Mouse (Mus musculus): ENCODE data around the gene Gpatch8. TPM values are rescaled to one million over a fixed set of nuclear protein-coding genes. Genes with fewer than 3 reads are reported as not detected.

Gpatch8 gene
- polyA plus RNA-seq, 3 experiments from 2014 or later, result 58.6 to 77.0 (median 60.5) TPM

DNA sequence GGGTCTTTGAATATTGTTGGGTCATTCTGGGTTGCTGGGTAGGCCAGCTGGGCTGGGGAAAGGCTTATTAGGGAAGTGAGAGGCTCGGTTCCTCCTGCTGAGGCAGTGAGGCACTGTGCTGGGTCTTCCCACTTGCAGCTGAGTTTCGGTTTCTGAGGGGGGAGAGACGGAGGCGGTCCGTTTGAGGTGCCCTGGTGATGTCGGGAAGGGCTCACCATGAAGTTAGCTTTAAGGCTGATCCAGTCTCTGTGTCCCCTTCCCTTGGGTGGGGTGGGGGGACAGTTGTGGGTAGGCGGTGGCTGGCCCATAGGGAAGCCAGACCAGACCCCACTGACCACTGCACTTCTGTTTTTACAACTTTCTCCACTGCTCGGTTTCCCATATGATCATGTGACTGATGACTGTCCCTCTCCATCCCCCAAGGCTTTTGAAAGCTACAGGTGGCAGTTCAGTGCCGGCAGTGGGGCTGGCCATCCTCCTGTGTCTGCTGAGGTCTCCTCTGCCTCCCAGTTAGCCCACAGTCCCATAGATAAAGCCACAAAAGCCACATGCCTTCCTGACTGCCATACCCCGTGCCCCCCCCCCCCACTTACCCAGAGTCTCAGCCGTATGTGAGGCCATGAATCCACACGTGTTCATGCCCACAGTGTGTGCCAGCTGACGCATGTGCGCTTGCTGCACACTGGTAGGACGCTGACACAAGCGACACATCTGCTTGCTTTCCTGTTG, 123.9 kb downstream of the Gpatch8 start:
- ATAC-seq, result no peak

DNA sequence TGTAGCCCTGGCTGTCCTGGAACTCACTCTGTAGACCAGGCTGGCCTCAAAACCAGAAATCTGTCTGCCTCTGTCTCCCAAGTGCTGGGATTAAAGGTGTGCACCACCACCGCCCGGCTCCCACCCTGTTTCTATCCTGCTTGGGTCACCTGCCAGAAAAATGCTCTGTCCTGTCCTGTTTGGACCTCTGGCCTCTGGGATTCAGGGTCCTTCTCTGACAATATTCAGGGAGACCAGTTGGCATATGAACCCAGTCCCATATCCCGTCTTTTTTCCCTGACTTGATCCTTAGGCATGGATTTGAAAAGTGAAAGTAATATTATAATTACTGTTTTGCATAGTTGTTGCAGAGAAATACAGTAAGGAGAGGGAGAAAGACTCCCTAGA, 124.5 kb downstream of the Gpatch8 start:
- no peak for ATAC-seq

DNA sequence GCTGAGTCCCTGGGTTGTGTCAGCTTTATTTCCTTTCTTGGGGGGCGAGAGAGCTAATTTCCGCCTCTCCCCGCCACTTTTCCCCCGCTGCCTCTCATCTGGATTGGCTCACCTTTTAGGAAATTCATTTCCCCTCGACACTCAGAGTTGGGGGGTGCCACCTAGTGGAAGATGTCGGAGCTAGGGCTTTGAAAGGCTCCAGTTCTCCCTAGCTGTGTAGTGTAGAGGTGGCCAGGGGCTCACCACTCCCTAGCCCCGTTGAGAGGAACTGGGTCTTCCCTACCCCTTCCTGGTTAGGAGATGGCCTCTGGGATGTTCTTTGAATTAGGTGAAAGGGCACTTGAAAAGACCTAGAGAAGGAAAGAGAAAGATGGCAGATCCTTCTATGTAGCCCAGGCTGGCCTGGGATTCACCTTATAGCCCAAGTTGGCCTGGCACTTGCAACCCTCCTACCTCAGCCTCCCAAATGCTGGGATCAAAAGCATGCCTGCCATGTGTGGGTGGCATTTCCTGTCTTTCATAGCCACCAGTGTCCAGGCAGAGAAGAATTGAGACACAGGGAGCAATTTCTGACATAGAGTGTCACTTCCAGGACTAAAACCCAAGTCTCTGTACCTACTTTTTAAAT, 125.1 kb downstream of the Gpatch8 start:
- peak; percentile 68 for ATAC-seq

DNA sequence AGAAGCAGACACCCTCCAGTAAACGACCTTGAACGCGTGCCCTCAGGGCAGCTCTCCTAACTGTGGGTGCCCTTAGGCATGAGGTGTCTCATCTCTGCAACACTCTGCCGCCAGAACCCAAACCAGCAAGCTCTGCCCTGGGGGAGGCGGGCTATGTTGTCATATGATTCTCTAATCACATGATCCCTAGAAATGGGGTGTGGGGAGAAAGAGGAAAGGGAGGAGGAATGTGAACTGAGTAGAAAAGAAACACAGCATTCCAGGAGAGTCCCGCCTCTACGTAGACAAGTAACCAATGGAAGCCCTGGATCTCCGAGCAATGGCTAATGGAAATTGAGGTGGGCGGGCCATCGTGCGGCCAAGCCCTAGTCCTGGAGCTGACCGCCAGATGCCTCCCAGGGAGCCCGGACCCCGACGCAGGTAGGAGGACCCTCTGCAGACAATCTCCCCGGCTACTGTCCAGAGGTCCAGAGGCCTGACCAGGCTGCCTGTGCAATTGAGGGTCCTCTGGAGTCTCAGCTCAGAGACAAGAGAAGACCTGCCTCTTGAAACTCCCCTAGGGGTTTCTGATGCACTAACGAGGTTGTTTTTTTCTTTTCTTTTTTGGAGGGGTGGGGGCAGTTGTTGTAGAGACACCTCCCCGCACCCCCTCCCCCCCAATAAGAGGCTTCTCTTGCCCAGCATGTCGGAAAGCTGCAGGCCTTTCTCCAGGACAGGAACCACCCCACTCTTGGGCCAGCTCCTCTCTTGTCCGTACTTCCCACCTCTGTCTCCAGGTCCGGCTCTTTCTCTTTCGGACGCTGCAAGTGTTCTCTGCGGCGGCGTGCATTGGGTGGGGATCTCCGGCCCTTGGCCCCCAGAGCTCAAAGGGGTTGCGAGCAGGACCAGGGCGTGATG, 125.8 kb downstream of the Gpatch8 start, which contains the start of gene Grn:
Gene Grn, plus strand, starts transcription at position 195 of the 897 bp plus-strand sequence.
- ATAC-seq, result peak; percentile 70

DNA sequence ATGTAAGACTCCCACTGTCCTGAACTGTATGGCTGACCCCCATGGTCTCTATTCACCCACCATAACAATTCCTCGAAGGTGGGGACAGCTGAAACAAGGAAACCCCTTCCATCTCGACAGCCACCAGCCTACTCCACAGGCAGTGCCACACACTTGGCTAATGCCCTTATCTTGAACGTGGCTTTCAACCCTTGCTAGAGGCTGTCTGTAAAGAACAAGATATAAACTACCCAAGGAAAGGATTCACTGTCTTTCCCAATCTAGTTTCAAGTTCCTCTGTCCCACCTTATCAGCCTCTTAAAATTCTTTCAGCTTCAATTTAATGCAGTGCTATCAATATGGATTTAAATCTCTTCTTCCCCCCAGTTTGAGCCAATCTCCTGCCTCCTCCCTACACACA, 126.6 kb downstream of the Gpatch8 start:
- no peak for ATAC-seq

DNA sequence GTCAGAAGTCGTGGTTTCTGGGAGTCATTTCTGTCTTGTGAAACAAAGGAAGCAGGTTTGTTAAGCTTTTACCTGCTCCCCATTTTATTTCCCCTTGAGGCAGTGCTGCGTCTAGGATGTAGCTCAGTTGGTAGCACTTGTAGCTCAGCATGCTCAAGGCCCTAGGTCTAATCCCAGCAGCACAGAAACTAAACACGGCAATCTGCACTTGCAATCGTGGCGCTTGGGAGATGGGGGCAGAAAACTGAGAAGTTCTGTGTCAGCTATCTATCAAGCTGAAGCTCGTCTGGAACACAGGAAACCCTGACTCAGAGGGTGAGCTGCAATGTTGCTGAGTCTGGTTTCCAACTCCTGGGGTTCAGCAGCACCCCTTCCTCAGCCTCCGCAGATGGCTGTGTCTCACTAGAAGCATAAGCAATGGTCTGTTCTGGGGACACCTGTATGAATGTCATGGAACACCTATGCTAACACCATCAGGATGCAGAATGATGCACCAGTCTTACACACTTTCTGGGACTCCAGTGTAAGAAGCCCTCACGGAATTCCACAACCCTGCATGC, 127.1 kb downstream of the Gpatch8 start:
- ATAC-seq, result no peak

Other genes starting within 250 kb of the Gpatch8 start
- gene Ubtf, start 236.7 kb downstream of the Gpatch8 start, polyA plus RNA-seq (2017; shearing (Covaris generic)), result 10 to 100 TPM; 42.5 to 45.0 (median 44.6) TPM
- under 1 TPM in 1 of 3 experiments, not detected in 2; 0.08 TPM for gene Slc4a1, start 190.2 kb downstream of the Gpatch8 start, polyA plus RNA-seq (2017; shearing (Covaris generic))
- 1 to 10 TPM; 1.8 to 3.2 (median 2.0) TPM for gene Rundc3a, start 163.0 kb downstream of the Gpatch8 start, polyA plus RNA-seq (2017; shearing (Covaris generic))
- 10 to 100 TPM; 40.1 to 61.9 (median 53.3) TPM for gene Slc25a39, start 148.4 kb downstream of the Gpatch8 start, polyA plus RNA-seq (2017; shearing (Covaris generic))
- 10 to 100 TPM; 21.8 to 32.1 (median 26.1) TPM for gene Grn, start 126.1 kb downstream of the Gpatch8 start, polyA plus RNA-seq (2017; shearing (Covaris generic))
- gene Fam171a2, start 108.7 kb downstream of the Gpatch8 start, polyA plus RNA-seq (2017; shearing (Covaris generic)), result not detected
- 1 to 10 TPM in 1 of 3 experiments, under 1 TPM in 2; 0.45 to 2.0 (median 0.94) TPM for gene Itga2b, start 86.3 kb downstream of the Gpatch8 start, polyA plus RNA-seq (2017; shearing (Covaris generic))
- not detected for gene Gm11627, start 23.1 kb upstream of the Gpatch8 start, polyA plus RNA-seq (2017; shearing (Covaris generic))
- gene Fzd2, start 48.0 kb upstream of the Gpatch8 start, polyA plus RNA-seq (2017; shearing (Covaris generic)), result not detected
- under 1 TPM in 2 of 3 experiments, not detected in 1; 0.08 to 0.20 TPM for gene Meioc, start 107.3 kb upstream of the Gpatch8 start, polyA plus RNA-seq (2017; shearing (Covaris generic))
- 10 to 100 TPM; 29.0 to 41.4 (median 40.1) TPM for gene Ccdc43, start 141.4 kb upstream of the Gpatch8 start, polyA plus RNA-seq (2017; shearing (Covaris generic))
- under 1 TPM in 1 of 3 experiments, not detected in 2; 0.20 TPM for gene Adam11, start 205.0 kb upstream of the Gpatch8 start, polyA plus RNA-seq (2017; shearing (Covaris generic))